Mouse (Mus musculus) limb, embryonic 12.5 days (tissue): ENCODE data around the gene Gin1. TPM values are rescaled to one million over a fixed set of nuclear protein-coding genes. Genes with fewer than 3 reads are reported as not detected.

Experiments
- ATAC-seq: fragments of 200-750 bp; cut with Nextera tagmentation; 2 replicates; pipeline ENCODE4 v1.8.0; 2017; ENCODE audit warnings: low read depth, moderate TSS enrichment; ENCODE audit not compliant: insufficient number of reproducible peaks, insufficient read depth, low FRiP score, low TSS enrichment
- H3K27ac ChIP-seq: fragments of 300-500 bp; sonication (generic); 2 replicates; pipeline ENCODE4 v1.5.1; 2016; ENCODE audit warnings: mild to moderate bottlenecking, moderate library complexity
- H3K27me3 ChIP-seq: fragments of 300-500 bp; sonication (generic); 2 replicates; pipeline ENCODE4 v1.6.1; 2016; ENCODE audit warnings: mild to moderate bottlenecking, moderate library complexity
- H3K36me3 ChIP-seq: fragments of 300-500 bp; sonication (generic); 2 replicates; pipeline ENCODE4 v1.6.1; 2016; ENCODE audit warnings: mild to moderate bottlenecking, moderate library complexity
- H3K4me1 ChIP-seq: fragments of 300-500 bp; sonication (generic); replicated peaks from 2 replicates; pipeline ENCODE4 v1.6.1; 2016
- H3K4me2 ChIP-seq: fragments of 300-500 bp; sonication (generic); 2 replicates; pipeline ENCODE4 v1.6.1; 2016; ENCODE audit warnings: mild to moderate bottlenecking, moderate library complexity
- H3K4me3 ChIP-seq: fragments of 300-500 bp; sonication (generic); replicated peaks from 2 replicates; pipeline ENCODE4 v1.5.1; 2016; ENCODE audit warnings: mild to moderate bottlenecking
- H3K9ac ChIP-seq: fragments of 300-500 bp; sonication (generic); replicated peaks from 2 replicates; pipeline ENCODE4 v1.6.1; 2016; ENCODE audit warnings: mild to moderate bottlenecking, moderate library complexity
- H3K9me3 ChIP-seq: fragments of 300-500 bp; sonication (generic); 2 replicates; pipeline ENCODE4 v1.6.1; 2016; ENCODE audit warnings: mild to moderate bottlenecking, moderate library complexity
- WGBS: fragments of 180-500 bp; shearing (Covaris S2); methylation state at CpG from one replicate; pipeline ENCODE4 v1.1.7; 2016; 5-methylcytosine and 5-hydroxymethylcytosine counted together
- polyA plus RNA-seq: library from polyadenylated mRNA; unstranded; fragments of >200 nt; fragmentation: Nextera tagmentation; extraction: Ambion mirVana; gene quantifications from 2 replicates; pipeline ENCODE4 v1.2.1, GENCODE M21; 2016

Gin1 gene
- polyA plus RNA-seq, 1 experiment from 2014 or later = 20.3 TPM

- WGBS = 90% methylated on average over 3 of the region's 3 CpGs
- H3K4me3 ChIP-seq = no peak overlapping the region
- no peak overlapping the region for H3K9ac ChIP-seq
- no peak overlapping the region for H3K4me2 ChIP-seq
- H3K4me1 ChIP-seq = no peaks in the 10 kb centered on the region
- H3K36me3 ChIP-seq = 0 out of 2 replicates have a peak, but pooled peaks cover 4% of the 10 kb centered on the region
- ATAC-seq = no peak
- H3K27ac ChIP-seq = no peak overlapping the region
- no peaks in the 10 kb centered on the region for H3K9me3 ChIP-seq
- no peaks in the 10 kb centered on the region for H3K27me3 ChIP-seq
Measured at GRCm38 (mm10) chr1:97787674-97788073, 17.7 kb downstream of the Gin1 start.

- WGBS = 89% methylated on average over 2 of the region's 2 CpGs
Measured at GRCm38 (mm10) chr1:97788490-97788889, 18.5 kb downstream of the Gin1 start.

GRCm38 (mm10) chr1:97794110-97794509 is 24.1 kb downstream of the Gin1 start:
- no peak overlapping the region for H3K27ac ChIP-seq
- 87% methylated on average over 3 of the region's 3 CpGs for WGBS
- no peaks in the 10 kb centered on the region for H3K27me3 ChIP-seq
- no peak overlapping the region for H3K4me2 ChIP-seq
- ATAC-seq = no peak
- no peak overlapping the region for H3K9ac ChIP-seq
- H3K4me1 ChIP-seq = no peaks in the 10 kb centered on the region
- no peak overlapping the region for H3K4me3 ChIP-seq
- no peaks in the 10 kb centered on the region for H3K36me3 ChIP-seq
- no peaks in the 10 kb centered on the region for H3K9me3 ChIP-seq

More at GRCm38 (mm10) chr1:97788490-97788889, 18.5 kb downstream of the Gin1 start:
- Histone ChIP-seq H3K27me3 (no peaks in the 10 kb centered on the region), H3K9me3 (no peaks in the 10 kb centered on the region), H3K27ac (no peak overlapping the region), H3K9ac (no peak overlapping the region), H3K4me1 (no peaks in the 10 kb centered on the region), H3K36me3 (0 out of 2 replicates have a peak, but pooled peaks cover 4% of the 10 kb centered on the region), H3K4me2 (no peak overlapping the region), H3K4me3 (no peak overlapping the region)
- ATAC-seq = no peak

DNA sequence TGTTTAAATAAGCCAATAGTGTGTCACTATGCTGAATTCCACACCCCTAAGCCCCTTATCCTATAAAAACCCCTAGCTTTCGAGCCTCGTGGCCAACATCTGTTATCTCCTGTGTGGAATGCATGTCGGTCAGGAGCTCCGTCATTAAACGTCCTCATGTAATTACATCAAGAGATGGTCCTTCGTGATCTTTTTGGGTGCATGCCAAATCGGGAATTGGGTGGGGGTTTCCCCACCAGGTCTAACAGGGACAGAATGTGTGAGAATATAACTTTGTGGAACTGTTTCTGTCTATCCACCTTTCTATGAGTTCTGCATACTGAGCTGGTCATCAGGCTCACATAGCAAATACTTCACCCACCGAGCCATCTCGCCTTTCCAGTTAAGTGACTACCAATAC is 26.0 kb downstream of the Gin1 start:
- Histone ChIP-seq H3K27me3 (no peaks in the 10 kb centered on the region), H3K4me1 (no peaks in the 10 kb centered on the region), H3K36me3 (no peaks in the 10 kb centered on the region), H3K9ac (no peak overlapping the region), H3K4me2 (no peak overlapping the region), H3K27ac (no peak overlapping the region), H3K9me3 (peaks cover 6% of the 10 kb centered on the region; the same call in 1 of the 2 replicates), H3K4me3 (no peak overlapping the region)
- no peak for ATAC-seq
- 85% methylated on average over 9 of the region's 9 CpGs for WGBS

- Histone ChIP-seq H3K9me3 (peaks cover 6% of the 10 kb centered on the region; the same call in 1 of the 2 replicates), H3K27ac (no peak overlapping the region), H3K9ac (no peak overlapping the region), H3K36me3 (no peaks in the 10 kb centered on the region), H3K4me2 (no peak overlapping the region), H3K4me1 (no peaks in the 10 kb centered on the region), H3K4me3 (no peak overlapping the region), H3K27me3 (no peaks in the 10 kb centered on the region)
- WGBS = 57% methylated on average over 4 of the region's 4 CpGs
- no peak for ATAC-seq
Measured at GRCm38 (mm10) chr1:97802207-97802902, 32.4 kb downstream of the Gin1 start.

DNA sequence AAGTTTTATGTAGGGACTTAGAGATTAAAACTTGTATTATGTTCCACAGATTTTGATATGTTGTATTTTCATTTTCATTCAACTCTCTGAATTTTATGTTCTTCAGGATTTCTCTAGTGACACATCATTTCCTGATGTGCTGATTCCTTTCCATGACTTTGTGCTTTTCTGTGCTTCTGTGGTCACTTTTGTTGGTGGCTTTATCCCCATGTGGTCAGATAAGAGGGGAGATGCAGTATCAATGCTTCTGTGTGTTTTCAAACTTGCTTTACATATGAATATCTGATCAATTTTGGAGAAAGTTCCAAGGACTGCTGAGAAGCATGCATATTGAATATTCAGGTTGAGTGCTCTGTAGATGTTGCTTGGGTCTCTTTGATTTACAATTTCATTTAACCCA is 34.5 kb downstream of the Gin1 start:
- H3K4me1 ChIP-seq = no peaks in the 10 kb centered on the region
- H3K4me3 ChIP-seq = no peak overlapping the region
- no peak overlapping the region for H3K27ac ChIP-seq
- no peaks in the 10 kb centered on the region for H3K36me3 ChIP-seq
- H3K27me3 ChIP-seq = no peaks in the 10 kb centered on the region
- no peak for ATAC-seq
- peaks cover 6% of the 10 kb centered on the region; the same call in 1 of the 2 replicates for H3K9me3 ChIP-seq
- no peak overlapping the region for H3K9ac ChIP-seq
- H3K4me2 ChIP-seq = no peak overlapping the region

GRCm38 (mm10) chr1:97809255-97809912 is 39.4 kb downstream of the Gin1 start:
- WGBS = 47% methylated on average over 2 of the region's 2 CpGs
- H3K27ac ChIP-seq = no peak overlapping the region
- H3K4me2 ChIP-seq = no peak overlapping the region
- no peaks in the 10 kb centered on the region for H3K9me3 ChIP-seq
- ATAC-seq = no peak
- no peaks in the 10 kb centered on the region for H3K36me3 ChIP-seq
- no peak overlapping the region for H3K4me3 ChIP-seq
- H3K4me1 ChIP-seq = no peaks in the 10 kb centered on the region
- H3K27me3 ChIP-seq = no peaks in the 10 kb centered on the region
- no peak overlapping the region for H3K9ac ChIP-seq

DNA sequence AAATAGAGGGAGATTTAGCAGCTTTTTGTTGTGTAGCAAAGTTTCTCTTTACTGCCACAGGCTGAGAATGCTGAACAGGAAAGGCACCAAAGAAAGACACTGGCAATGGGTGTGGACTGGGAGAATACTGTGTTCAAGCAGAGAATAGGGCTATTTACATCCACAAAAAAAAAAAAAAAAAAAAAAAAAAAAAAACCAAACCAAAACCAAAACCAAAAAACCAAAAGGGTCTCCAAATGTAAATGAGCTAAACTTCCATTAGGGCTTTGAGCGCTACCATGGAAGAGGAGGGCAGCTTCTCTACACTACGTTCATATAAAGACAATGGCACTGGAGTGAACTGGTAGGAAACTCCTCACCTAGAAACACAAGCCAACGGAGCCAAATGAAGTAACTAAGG is 51.3 kb downstream of the Gin1 start:
- ATAC-seq = no peak
- no peaks in the 10 kb centered on the region for H3K4me1 ChIP-seq
- H3K27me3 ChIP-seq = no peaks in the 10 kb centered on the region
- no peak overlapping the region for H3K4me3 ChIP-seq
- no peak overlapping the region for H3K9ac ChIP-seq
- H3K9me3 ChIP-seq = no peaks in the 10 kb centered on the region
- WGBS = 91% methylated on average over 3 of the region's 3 CpGs
- H3K27ac ChIP-seq = no peak overlapping the region
- H3K36me3 ChIP-seq = no peaks in the 10 kb centered on the region
- H3K4me2 ChIP-seq = no peak overlapping the region

GRCm38 (mm10) chr1:97822203-97822602 is 52.2 kb downstream of the Gin1 start:
- 91% methylated on average over 5 of the region's 5 CpGs for WGBS
- no peak overlapping the region for H3K4me3 ChIP-seq

DNA sequence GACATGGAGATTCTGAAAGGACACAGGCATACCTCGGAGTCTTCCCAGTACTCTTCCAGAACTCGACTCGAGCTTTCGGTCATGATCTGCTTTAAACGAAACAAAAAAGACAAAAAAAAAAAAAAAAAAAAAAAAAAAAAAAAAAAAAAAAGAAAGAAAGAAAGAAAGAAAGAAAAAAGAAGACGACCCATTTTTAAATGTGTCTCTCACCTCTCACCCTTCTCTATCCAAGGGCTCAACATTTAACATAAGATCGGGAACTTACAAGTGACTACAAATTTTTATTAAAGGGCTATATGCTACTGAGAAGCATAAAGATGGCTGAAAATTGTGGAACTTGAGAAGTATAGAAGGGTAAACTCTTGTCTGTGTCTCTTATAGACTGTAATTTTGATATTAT is 52.9 kb downstream of the Gin1 start:
- no peaks in the 10 kb centered on the region for H3K4me1 ChIP-seq
- no peaks in the 10 kb centered on the region for H3K27me3 ChIP-seq
- no peak for ATAC-seq
- H3K4me3 ChIP-seq = no peak overlapping the region
- no peak overlapping the region for H3K27ac ChIP-seq
- no peaks in the 10 kb centered on the region for H3K36me3 ChIP-seq
- H3K9ac ChIP-seq = no peak overlapping the region
- WGBS = 90% methylated on average over 7 of the region's 7 CpGs
- H3K9me3 ChIP-seq = no peaks in the 10 kb centered on the region
- no peak overlapping the region for H3K4me2 ChIP-seq

More at GRCm38 (mm10) chr1:97822203-97822602, 52.2 kb downstream of the Gin1 start:
- no peaks in the 10 kb centered on the region for H3K27me3 ChIP-seq
- H3K4me1 ChIP-seq = no peaks in the 10 kb centered on the region
- H3K9ac ChIP-seq = no peak overlapping the region
- no peaks in the 10 kb centered on the region for H3K9me3 ChIP-seq
- H3K36me3 ChIP-seq = no peaks in the 10 kb centered on the region
- no peak overlapping the region for H3K4me2 ChIP-seq
- no peak overlapping the region for H3K27ac ChIP-seq
- no peak for ATAC-seq

DNA sequence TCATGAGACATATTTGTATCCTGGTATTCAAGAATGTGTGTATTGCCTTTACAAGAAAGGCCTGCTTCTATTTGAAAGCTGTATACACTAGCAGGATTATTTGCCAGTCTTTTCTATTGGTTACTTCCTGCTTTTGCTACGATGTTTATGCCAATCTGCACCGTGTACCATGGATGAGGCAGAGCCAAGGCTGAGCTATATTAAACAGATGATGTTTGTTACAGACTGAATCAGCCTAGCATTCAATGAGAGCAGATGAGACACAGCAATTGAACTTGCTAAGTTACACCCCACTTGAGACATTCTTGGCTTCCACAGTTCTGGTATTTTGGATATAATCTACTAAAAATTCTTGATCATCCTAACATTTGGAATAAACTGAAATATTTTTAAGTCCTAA is 57.6 kb downstream of the Gin1 start:
- ATAC-seq = no peak
- no peak overlapping the region for H3K9ac ChIP-seq
- no peaks in the 10 kb centered on the region for H3K36me3 ChIP-seq
- no peaks in the 10 kb centered on the region for H3K9me3 ChIP-seq
- H3K4me1 ChIP-seq = no peaks in the 10 kb centered on the region
- H3K27ac ChIP-seq = no peak overlapping the region
- no peak overlapping the region for H3K4me3 ChIP-seq
- no peaks in the 10 kb centered on the region for H3K27me3 ChIP-seq
- no peak overlapping the region for H3K4me2 ChIP-seq
- WGBS = 88% methylated on average over 2 of the region's 2 CpGs
